Comparison of ENCODE assay signal across 10 mouse cellular contexts in genomic region chr13:24393055-24393454, GRCm38 (mm10).
A peak's percentile ranks its signal among the peaks of the same experiment; 100 is the strongest.
DNase-seq lines count a peak whose midpoint lies in the region; ATAC-seq and TF ChIP-seq lines count a peak whose summit lies in the region.
"Had no signal": no experiment of that assay in that cellular context is flagged by ENCODE, and none has a peak within 500 bp of the region (broad histone marks: within the 10 kb centered on the region; RNA-seq: fewer than 3 reads in every experiment).

No protein-coding gene starts in this region.

- no peaks in the 10 kb centered on the region for H3K27me3 ChIP-seq in hindbrain, postnatal 0 days (ENCODE audit: insufficient read depth, low read length)
- no peaks in the 10 kb centered on the region for H3K27me3 ChIP-seq in hindbrain, embryonic 13.5 days
- H3K27me3 ChIP-seq: midbrain, embryonic 15.5 days; Patski had no signal

- no peak overlapping the region for H3K9ac ChIP-seq in hindbrain, postnatal 0 days (replicated peaks; ENCODE audit: low read length)
- H3K9ac ChIP-seq in hindbrain, embryonic 13.5 days = no peak overlapping the region
- H3K9ac ChIP-seq: midbrain, embryonic 15.5 days had no signal

- TF ChIP-seq POLR2A in brain, embryonic 14.5 days (IDR thresholded peaks at IDR 0.05; ENCODE audit: borderline replicate concordance, extremely low read depth, insufficient read depth, insufficient read length, poor library complexity, severe bottlenecking) = no peak

- DNase-seq in hindbrain, postnatal 0 days (ENCODE audit: low spot score) = peak; percentile 30
- DNase-seq in A20 (ENCODE audit: low read depth, low spot score) = peak; percentile 81
- peak; percentile 72 for DNase-seq in brain, embryonic 14.5 days (ENCODE audit: low read depth)
- peak; percentile 22 for DNase-seq in lung, postnatal 36 days
- DNase-seq in left cerebral cortex, postnatal 36 days (ENCODE audit: low spot score in 2 of 2) = no peak
- no peak for DNase-seq in gastrocnemius, postnatal 25 days
- no peak for DNase-seq in gastrocnemius, postnatal 10 days

- H3K4me3 ChIP-seq in hindbrain, postnatal 0 days (ENCODE audit: low read length) = no peak overlapping the region
- no peak overlapping the region for H3K4me3 ChIP-seq in hindbrain, embryonic 13.5 days
- H3K4me3 ChIP-seq: midbrain, embryonic 15.5 days had no signal

- 32% methylated on average over 4 of the region's 4 CpGs for WGBS in hindbrain, postnatal 0 days
- WGBS in hindbrain, embryonic 13.5 days = 46% methylated on average over 4 of the region's 4 CpGs

- H3K27ac ChIP-seq in hindbrain, postnatal 0 days = no peak overlapping the region
- H3K27ac ChIP-seq in hindbrain, embryonic 13.5 days = no peak overlapping the region
- H3K27ac ChIP-seq: midbrain, embryonic 15.5 days had no signal

- no peak for TF ChIP-seq CTCF in hindbrain, postnatal 0 days (IDR thresholded peaks at IDR 0.05; ENCODE audit: low read depth)
- no peak for TF ChIP-seq CTCF in brain, embryonic 14.5 days (IDR thresholded peaks at IDR 0.05; ENCODE audit: borderline replicate concordance, extremely low read depth, insufficient read depth, insufficient read length)

- intact Hi-C loops in left cerebral cortex, postnatal 36 days (cut with DNase I) = no loop called here

- H3K4me2 ChIP-seq in hindbrain, postnatal 0 days (ENCODE audit: low read depth, low read length) = no peak overlapping the region
- no peak overlapping the region for H3K4me2 ChIP-seq in hindbrain, embryonic 13.5 days
- H3K4me2 ChIP-seq: midbrain, embryonic 15.5 days had no signal

- ATAC-seq in hindbrain, postnatal 0 days = no peak
- ATAC-seq in hindbrain, embryonic 13.5 days (ENCODE audit: low FRiP score) = no peak
- ATAC-seq: midbrain, embryonic 15.5 days; Patski had no signal

- H3K36me3 ChIP-seq in hindbrain, postnatal 0 days (ENCODE audit: insufficient read depth, low read length) = no peaks in the 10 kb centered on the region
- H3K36me3 ChIP-seq in hindbrain, embryonic 13.5 days = no peaks in the 10 kb centered on the region
- H3K36me3 ChIP-seq: midbrain, embryonic 15.5 days had no signal

- H3K9me3 ChIP-seq in hindbrain, postnatal 0 days (ENCODE audit: low read length) = no peaks in the 10 kb centered on the region
- H3K9me3 ChIP-seq in hindbrain, embryonic 13.5 days = no peaks in the 10 kb centered on the region
- H3K9me3 ChIP-seq: midbrain, embryonic 15.5 days had no signal

- no peaks in the 10 kb centered on the region for H3K4me1 ChIP-seq in hindbrain, postnatal 0 days (ENCODE audit: insufficient read depth, low read length)
- 0 out of 2 replicates have a peak, but pooled peaks cover 4% of the 10 kb centered on the region for H3K4me1 ChIP-seq in hindbrain, embryonic 13.5 days (replicated peaks)

Comparison
In these comparisons a context has a peak if more than half of its experiments do, and no peak if none do; other contexts are left out.
1. DNase-seq: peak in hindbrain, postnatal 0 days (single experiment), A20 (single experiment), brain, embryonic 14.5 days (single experiment) and lung, postnatal 36 days (single experiment); none in left cerebral cortex, postnatal 36 days (0 of 2), gastrocnemius, postnatal 25 days (single experiment) and gastrocnemius, postnatal 10 days (single experiment).